Mouse (Mus musculus) midbrain, embryonic 11.5 days (tissue): ENCODE measurements at regions not wholly inside any gene's neighbourhood (a gene's known extent, or its start where the extent isn't known, plus 50 kb on each side); places are given as distances from the start of the nearest gene placed in this dataset.
A peak's percentile ranks its signal among the peaks of the same experiment; 100 is the strongest.

Experiments used
- ATAC-seq: fragments of 200-750 bp; cut with Nextera tagmentation; 2 replicates; pipeline ENCODE4 v1.8.0; 2017; ENCODE audit warnings: moderate TSS enrichment, moderate library complexity; ENCODE audit not compliant: low FRiP score
- DNase-seq: peaks from one replicate; pipeline ENCODE4 v3.0.0; 2015; ENCODE audit warnings: low spot score; ENCODE audit errors: missing footprints
- H3K27ac ChIP-seq: fragments of 300-500 bp; sonication (generic); 2 replicates; pipeline ENCODE4 v1.5.1; 2014; ENCODE audit warnings: low read depth, low read length
- H3K27me3 ChIP-seq: fragments of 300-500 bp; sonication (generic); 2 replicates; pipeline ENCODE4 v1.6.1; 2014; ENCODE audit warnings: mild to moderate bottlenecking, low read length, moderate library complexity, mixed read lengths; ENCODE audit not compliant: control insufficient read depth, insufficient read depth
- H3K36me3 ChIP-seq: fragments of 300-500 bp; sonication (generic); 2 replicates; pipeline ENCODE4 v1.6.1; 2014; ENCODE audit warnings: mild to moderate bottlenecking, low read length, moderate library complexity, mixed read lengths; ENCODE audit not compliant: control insufficient read depth, insufficient read depth
- H3K4me1 ChIP-seq: fragments of 300-500 bp; sonication (generic); 2 replicates; pipeline ENCODE4 v1.6.1; 2014; ENCODE audit warnings: low read length; ENCODE audit not compliant: control insufficient read depth, insufficient read depth
- H3K4me2 ChIP-seq: fragments of 300-500 bp; sonication (generic); 2 replicates; pipeline ENCODE4 v1.6.1; 2014; ENCODE audit warnings: mild to moderate bottlenecking, moderate library complexity
- H3K4me3 ChIP-seq: fragments of 300-500 bp; sonication (generic); 2 replicates; pipeline ENCODE4 v1.5.1; 2014; ENCODE audit warnings: low read depth, low read length
- H3K9ac ChIP-seq: fragments of 300-500 bp; sonication (generic); 2 replicates; pipeline ENCODE4 v1.6.1; 2014; ENCODE audit warnings: low read length
- H3K9me3 ChIP-seq: fragments of 300-500 bp; sonication (generic); 2 replicates; pipeline ENCODE4 v1.6.1; 2016; ENCODE audit warnings: low read length; ENCODE audit not compliant: control insufficient read depth
- WGBS: fragments of 180-500 bp; shearing (Covaris S2); extraction: QIAGEN DNeasy Blood & Tissue Kit; methylation state at CpG from one replicate; pipeline ENCODE4 v1.1.7; 2014; 5-methylcytosine and 5-hydroxymethylcytosine counted together

- Histone ChIP-seq H3K4me3 (no peak overlapping the region), H3K36me3 (no peaks in the 10 kb centered on the region), H3K27ac (no peak overlapping the region), H3K4me2 (no peak overlapping the region), H3K9ac (no peak overlapping the region), H3K4me1 (no peaks in the 10 kb centered on the region), H3K27me3 (no peaks in the 10 kb centered on the region), H3K9me3 (no peaks in the 10 kb centered on the region)
- WGBS: 93% methylated on average over 9 of the region's 9 CpGs
- ATAC-seq (no peak), DNase-seq (no peak)
Observed at GRCm38 (mm10) chr6:6414654-6415610, 163.5 kb downstream of the Sem1 start.

- Histone ChIP-seq H3K4me2 (no peak overlapping the region), H3K4me1 (no peaks in the 10 kb centered on the region), H3K9ac (no peak overlapping the region), H3K27ac (no peak overlapping the region), H3K27me3 (no peaks in the 10 kb centered on the region), H3K9me3 (no peaks in the 10 kb centered on the region), H3K36me3 (no peaks in the 10 kb centered on the region), H3K4me3 (no peak overlapping the region)
- ATAC-seq (no peak), DNase-seq (no peak)
- WGBS: 52% methylated on average over 3 of the region's 3 CpGs
Observed at GRCm38 (mm10) chr6:6397997-6398396, 180.5 kb downstream of the Sem1 start.

- WGBS: 72% methylated on average over 16 of the region's 16 CpGs
- Histone ChIP-seq H3K36me3 (no peaks in the 10 kb centered on the region), H3K4me2 (no peak overlapping the region), H3K9ac (no peak overlapping the region), H3K27ac (no peak overlapping the region), H3K9me3 (no peaks in the 10 kb centered on the region), H3K4me3 (no peak overlapping the region), H3K27me3 (no peaks in the 10 kb centered on the region), H3K4me1 (peaks cover 8% of the 10 kb centered on the region)
- ATAC-seq: no peak
- DNase-seq: no peak
Observed at GRCm38 (mm10) chr6:6389454-6390445, 172.8 kb upstream of the Slc25a13 start.

- no peaks in the 10 kb centered on the region for H3K36me3 ChIP-seq
- H3K27ac ChIP-seq: no peak overlapping the region
- no peaks in the 10 kb centered on the region for H3K27me3 ChIP-seq
- no peak overlapping the region for H3K4me3 ChIP-seq
- no peak overlapping the region for H3K9ac ChIP-seq
- H3K9me3 ChIP-seq: no peaks in the 10 kb centered on the region
- H3K4me1 ChIP-seq: peaks cover 8% of the 10 kb centered on the region
- peak; percentile 50; the same call in 1 of the 2 replicates for ATAC-seq
- no peak overlapping the region for H3K4me2 ChIP-seq
- DNase-seq: peak; percentile 86
- 3% methylated on average over 5 of the region's 5 CpGs for WGBS
Observed at GRCm38 (mm10) chr6:6388835-6389440, 172.0 kb upstream of the Slc25a13 start.

GRCm38 (mm10) chr6:6387571-6387970 lies 170.6 kb upstream of the Slc25a13 start:
- no peaks in the 10 kb centered on the region for H3K27me3 ChIP-seq
- WGBS: 81% methylated on average over 5 of the region's 5 CpGs
- no peaks in the 10 kb centered on the region for H3K36me3 ChIP-seq
- DNase-seq (peak; percentile 53), ATAC-seq (no peak)
- H3K27ac ChIP-seq: no peak overlapping the region
- no peak overlapping the region for H3K4me2 ChIP-seq
- no peak overlapping the region for H3K9ac ChIP-seq
- no peak overlapping the region for H3K4me3 ChIP-seq
- H3K9me3 ChIP-seq: no peaks in the 10 kb centered on the region
- peaks cover 8% of the 10 kb centered on the region for H3K4me1 ChIP-seq

- no peak overlapping the region for H3K4me3 ChIP-seq
- no peak overlapping the region for H3K4me2 ChIP-seq
- H3K9ac ChIP-seq: no peak overlapping the region
- no peaks in the 10 kb centered on the region for H3K9me3 ChIP-seq
- peaks cover 8% of the 10 kb centered on the region for H3K4me1 ChIP-seq
- ATAC-seq: peak; percentile 48; the same call in 1 of the 2 replicates
- H3K27ac ChIP-seq: no peak overlapping the region
- peak; percentile 81 for DNase-seq
- 50% methylated on average over 7 of the region's 7 CpGs for WGBS
- no peaks in the 10 kb centered on the region for H3K36me3 ChIP-seq
- no peaks in the 10 kb centered on the region for H3K27me3 ChIP-seq
Observed at GRCm38 (mm10) chr6:6384971-6385370, 168.0 kb upstream of the Slc25a13 start.

GRCm38 (mm10) chr6:6384441-6384840 lies 167.5 kb upstream of the Slc25a13 start:
- no peak overlapping the region for H3K4me3 ChIP-seq
- peaks cover 7% of the 10 kb centered on the region for H3K4me1 ChIP-seq
- no peaks in the 10 kb centered on the region for H3K27me3 ChIP-seq
- H3K9ac ChIP-seq: no peak overlapping the region
- no peak overlapping the region for H3K27ac ChIP-seq
- H3K9me3 ChIP-seq: no peaks in the 10 kb centered on the region
- ATAC-seq: no peak
- H3K4me2 ChIP-seq: no peak overlapping the region
- peak; percentile 37 for DNase-seq
- H3K36me3 ChIP-seq: no peaks in the 10 kb centered on the region
- 92% methylated on average over 6 of the region's 6 CpGs for WGBS

GRCm38 (mm10) chr6:6372421-6372820 lies 155.4 kb upstream of the Slc25a13 start:
- peak; percentile 23 for DNase-seq
- no peaks in the 10 kb centered on the region for H3K4me1 ChIP-seq

More at GRCm38 (mm10) chr6:6372421-6372820, 155.4 kb upstream of the Slc25a13 start:
- Histone ChIP-seq H3K27me3 (no peaks in the 10 kb centered on the region), H3K9ac (no peak overlapping the region), H3K4me2 (no peak overlapping the region), H3K36me3 (no peaks in the 10 kb centered on the region), H3K4me3 (no peak overlapping the region), H3K9me3 (no peaks in the 10 kb centered on the region), H3K27ac (no peak overlapping the region)
- no peak for ATAC-seq
- 79% methylated on average over 3 of the region's 3 CpGs for WGBS
